13 mouse cellular contexts compared by ENCODE assay signal in genomic region chr2:93619208-93619849, GRCm38 (mm10). TPM values are rescaled to one million over a fixed set of nuclear protein-coding genes. Genes with fewer than 3 reads are reported as not detected.
DNase-seq lines count a peak whose midpoint lies in the region; ATAC-seq lines count a peak whose summit lies in the region.
"Had no signal": no experiment of that assay in that cellular context is flagged by ENCODE, and none has a peak within 500 bp of the region (broad histone marks: within the 10 kb centered on the region; RNA-seq: fewer than 3 reads in every experiment).

No protein-coding gene starts in this region.

- H3K9me3 ChIP-seq in hindbrain, embryonic 15.5 days, result no peaks in the 10 kb centered on the region
- H3K9me3 ChIP-seq: neural tube, embryonic 15.5 days had no signal

- H3K4me2 ChIP-seq in hindbrain, embryonic 15.5 days, result no peak overlapping the region
- H3K4me2 ChIP-seq: neural tube, embryonic 15.5 days had no signal

- no peaks in the 10 kb centered on the region for H3K36me3 ChIP-seq in hindbrain, embryonic 15.5 days
- H3K36me3 ChIP-seq: neural tube, embryonic 15.5 days had no signal

- peaks cover 7% of the 10 kb centered on the region; the same call in 1 of the 2 replicates for H3K4me1 ChIP-seq in hindbrain, embryonic 15.5 days (replicated peaks)
- H3K4me1 ChIP-seq: neural tube, embryonic 15.5 days had no signal

- ATAC-seq in hindbrain, embryonic 15.5 days (ENCODE audit: low FRiP score, low read depth), result peak; percentile 48
- ATAC-seq: activated CD4-positive, CD25-positive, alpha-beta regulatory T cell, adult 4 months; CD4-positive, CD25-positive, alpha-beta regulatory T cell, adult 4 months; lung, postnatal 0 days had no signal

- H3K27ac ChIP-seq in hindbrain, embryonic 15.5 days (replicated peaks), result no peak overlapping the region
- H3K27ac ChIP-seq: neural tube, embryonic 15.5 days had no signal

- peak; percentile 20 for DNase-seq in embryo, embryonic 9.5 days (ENCODE audit: extremely low spot score)
- no peak for DNase-seq in embryo, embryonic 11 days
- peak; percentile 30 for DNase-seq in cerebellum, adult 9-11 months
- peak; percentile 72 for DNase-seq in gastrocnemius, postnatal 14 days
- DNase-seq in left cerebral cortex, postnatal 14 days (ENCODE audit: low spot score in 2 of 2), result no peak
- DNase-seq in urinary bladder, adult 18-20 months (ENCODE audit: low spot score in 2 of 2), result no peak
- DNase-seq in thymus, postnatal 4 days, result no peak
- DNase-seq: kidney, adult 9 months had no signal

- H3K9ac ChIP-seq in hindbrain, embryonic 15.5 days, result no peak overlapping the region
- H3K9ac ChIP-seq: neural tube, embryonic 15.5 days had no signal

- WGBS in hindbrain, embryonic 15.5 days, result 53% methylated on average over 5 of the region's 5 CpGs

- intact Hi-C loops in gastrocnemius, postnatal 14 days (cut with DNase I; ENCODE audit: low total_unique reads), result no loop called here
- intact Hi-C loops in left cerebral cortex, postnatal 14 days (cut with DNase I), result no loop called here

- H3K27me3 ChIP-seq in hindbrain, embryonic 15.5 days, result 0 out of 2 replicates have a peak, but pooled peaks cover 6% of the 10 kb centered on the region

- no peak overlapping the region for H3K4me3 ChIP-seq in hindbrain, embryonic 15.5 days
- H3K4me3 ChIP-seq: neural tube, embryonic 15.5 days had no signal

RNA-seq across cellular contexts. Expression of gene Alx4, which starts 22.9 kb away (rescaled TPM):
- under 1 TPM; 0.40 to 0.51 TPM for total RNA-seq in gastrocnemius, postnatal 14 days (2021)
- polyA plus RNA-seq in hindbrain, embryonic 15.5 days (2015; fragmentation: Nextera tagmentation; extraction: Ambion mirVana), result 0.45 and 0.71 TPM in 2 replicates
- total RNA-seq in left cerebral cortex, postnatal 14 days (2021), result 1 to 10 TPM; 1.1 to 1.3 TPM
- polyA plus RNA-seq: activated CD4-positive, CD25-positive, alpha-beta regulatory T cell, adult 4 months; CD4-positive, CD25-positive, alpha-beta regulatory T cell, adult 4 months; lung, postnatal 0 days had no signal

RNA-seq across cellular contexts. Expression of gene Gm10803, which starts 59.0 kb away (rescaled TPM):
- not detected for total RNA-seq in gastrocnemius, postnatal 14 days (2021)
- polyA plus RNA-seq in hindbrain, embryonic 15.5 days (2015; fragmentation: Nextera tagmentation; extraction: Ambion mirVana), result not detected in 2 replicates
- not detected for total RNA-seq in left cerebral cortex, postnatal 14 days (2021)
- polyA plus RNA-seq: activated CD4-positive, CD25-positive, alpha-beta regulatory T cell, adult 4 months; CD4-positive, CD25-positive, alpha-beta regulatory T cell, adult 4 months; lung, postnatal 0 days; neural tube, embryonic 15.5 days had no signal

Comparison
In these comparisons a context has a peak if more than half of its experiments do, and no peak if none do; other contexts are left out.
1. DNase-seq: peak in embryo, embryonic 9.5 days (single experiment), cerebellum, adult 9-11 months (single experiment) and gastrocnemius, postnatal 14 days (single experiment); none in embryo, embryonic 11 days (single experiment), left cerebral cortex, postnatal 14 days (0 of 2), urinary bladder, adult 18-20 months (0 of 2) and thymus, postnatal 4 days (single experiment).